Mouse (Mus musculus) liver, adult (tissue): Measurements from ENCODE around the gene Meis1.

ENCODE experiments used
- GATA4 ChIP-seq: IDR thresholded peaks from 2 replicates; pipeline ENCODE4 v1.6.1; 2014; ENCODE audit warnings: mild to moderate bottlenecking, low read length; ENCODE audit not compliant: insufficient replicate concordance

Gene Meis1

GRCm38 (mm10) chr11:19017719-19018413 is 919 bp downstream of the Meis1 start:
- TF ChIP-seq GATA4: no peak

GRCm38 (mm10) chr11:19017262-19017661 is 1.5 kb downstream of the Meis1 start:
- no peak for TF ChIP-seq GATA4

- TF ChIP-seq GATA4: no peak
Observed at GRCm38 (mm10) chr11:19016481-19017220, 2.1 kb downstream of the Meis1 start.

GRCm38 (mm10) chr11:19015731-19016461 is 2.9 kb downstream of the Meis1 start:
- no peak for TF ChIP-seq GATA4

- no peak for TF ChIP-seq GATA4
Observed at GRCm38 (mm10) chr11:19015381-19015730, 3.4 kb downstream of the Meis1 start.

- no peak for TF ChIP-seq GATA4
Observed at GRCm38 (mm10) chr11:19014441-19015161, 4.2 kb downstream of the Meis1 start.

- no peak for TF ChIP-seq GATA4
Observed at GRCm38 (mm10) chr11:19014113-19014440, 4.7 kb downstream of the Meis1 start.

- TF ChIP-seq GATA4: no peak
Observed at GRCm38 (mm10) chr11:19013141-19014112, 5.4 kb downstream of the Meis1 start.

- TF ChIP-seq GATA4: no peak
Observed at GRCm38 (mm10) chr11:19012463-19013115, 6.2 kb downstream of the Meis1 start.

- TF ChIP-seq GATA4: no peak
Observed at GRCm38 (mm10) chr11:19012001-19012400, 6.8 kb downstream of the Meis1 start.

- no peak for TF ChIP-seq GATA4
Observed at GRCm38 (mm10) chr11:19011108-19011805, 7.5 kb downstream of the Meis1 start.

GRCm38 (mm10) chr11:19010396-19010811 is 8.4 kb downstream of the Meis1 start:
- no peak for TF ChIP-seq GATA4
